Mouse (Mus musculus) embryonic facial prominence, embryonic 11.5 days (tissue): ENCODE results near the gene Cfap44. TPM values are rescaled to one million over a fixed set of nuclear protein-coding genes. Genes with fewer than 3 reads are reported as not detected.
A peak's percentile ranks its signal among the peaks of the same experiment; 100 is the strongest.

Experiments used
- ATAC-seq: fragments of 200-750 bp; cut with Nextera tagmentation; replicated peaks from 2 replicates; pipeline ENCODE4 v1.8.0; 2017; ENCODE audit warnings: low read depth; ENCODE audit not compliant: insufficient number of reproducible peaks, low FRiP score, low TSS enrichment
- DNase-seq: peaks from one replicate; pipeline ENCODE4 v3.0.0-alpha.2; 2015; ENCODE audit warnings: low spot score
- H3K27ac ChIP-seq: fragments of 300-500 bp; sonication (generic); replicated peaks from 2 replicates; pipeline ENCODE4 v1.5.1; 2014; ENCODE audit warnings: mild to moderate bottlenecking, low read depth, low read length, control low read depth
- H3K27me3 ChIP-seq: fragments of 300-500 bp; sonication (generic); 2 replicates; pipeline ENCODE4 v1.6.1; 2014; ENCODE audit warnings: mild to moderate bottlenecking, low read length, moderate library complexity, mixed read lengths; ENCODE audit not compliant: control insufficient read depth, insufficient read depth
- H3K36me3 ChIP-seq: fragments of 300-500 bp; sonication (generic); replicated peaks from 2 replicates; pipeline ENCODE4 v1.6.1; 2014; ENCODE audit warnings: low read depth, mild to moderate bottlenecking, low read length, moderate library complexity, mixed read lengths; ENCODE audit not compliant: control insufficient read depth, insufficient read depth
- H3K4me1 ChIP-seq: fragments of 300-500 bp; sonication (generic); 2 replicates; pipeline ENCODE4 v1.6.1; 2014; ENCODE audit warnings: low read length, mixed read lengths; ENCODE audit not compliant: control insufficient read depth, insufficient read depth
- H3K4me2 ChIP-seq: fragments of 300-500 bp; sonication (generic); 2 replicates; pipeline ENCODE4 v1.6.1; 2014; ENCODE audit warnings: low read depth, mild to moderate bottlenecking, control low read depth, low read length, moderate library complexity
- H3K4me3 ChIP-seq: fragments of 300-500 bp; sonication (generic); 2 replicates; pipeline ENCODE4 v1.5.1; 2014; ENCODE audit warnings: low read depth, low read length, control low read depth
- H3K9ac ChIP-seq: fragments of 300-500 bp; sonication (generic); replicated peaks from 2 replicates; pipeline ENCODE4 v1.6.1; 2014; ENCODE audit warnings: mild to moderate bottlenecking, control low read depth, low read length
- H3K9me3 ChIP-seq: fragments of 300-500 bp; sonication (generic); replicated peaks from 2 replicates; pipeline ENCODE4 v1.6.1; 2016; ENCODE audit warnings: mild to moderate bottlenecking, low read length, inconsistent platforms, mixed read lengths; ENCODE audit not compliant: control insufficient read depth
- WGBS: fragments of 180-500 bp; shearing (Covaris S2); extraction: QIAGEN DNeasy Blood & Tissue Kit; methylation state at CpG from one replicate; pipeline ENCODE4 v1.1.7; 2014; 5-methylcytosine and 5-hydroxymethylcytosine counted together
- polyA plus RNA-seq: library from polyadenylated mRNA; unstranded; fragments of >200 nt; fragmentation: Nextera tagmentation; extraction: Ambion mirVana; gene quantifications from 2 replicates; pipeline ENCODE4 v1.2.1, GENCODE M21; 2014

Gene Cfap44
- polyA plus RNA-seq, 1 experiment from 2014 or later, result 0.63 TPM

DNA sequence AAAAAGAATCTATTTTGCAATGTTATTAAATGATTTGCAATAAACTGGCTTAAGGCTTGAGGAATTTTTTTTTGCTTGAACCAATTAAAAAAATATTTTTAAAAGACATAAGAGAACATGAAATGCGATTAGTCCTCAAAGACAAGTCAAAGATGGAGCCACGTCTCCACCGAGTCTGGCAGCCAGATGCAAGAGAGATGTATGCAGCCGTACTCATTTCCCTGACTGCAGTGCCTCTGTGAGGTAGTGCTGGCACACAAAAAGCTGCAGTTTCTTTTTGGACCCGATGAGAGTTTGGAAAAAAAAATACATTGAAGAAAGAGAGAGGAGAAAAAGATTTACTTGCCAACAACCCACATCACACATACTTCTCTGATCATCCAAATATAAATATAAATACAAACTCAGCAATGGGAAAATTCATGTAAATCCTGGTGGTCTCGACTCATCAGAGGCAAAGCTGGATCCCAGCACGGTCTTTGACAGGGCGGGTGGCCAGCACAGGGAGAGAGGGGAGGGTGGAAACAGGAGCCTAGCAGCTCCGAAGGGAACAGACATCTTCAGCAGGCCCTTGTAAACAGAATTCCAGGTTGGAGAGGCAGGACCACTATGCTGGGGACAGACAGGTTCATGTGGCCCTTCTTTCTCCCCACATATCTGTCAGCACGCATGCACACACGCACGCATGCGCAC is 116.1 kb downstream of the Cfap44 start:
- Histone ChIP-seq H3K9ac (no peak overlapping the region), H3K27ac (no peak overlapping the region), H3K4me2 (no peak overlapping the region), H3K36me3 (no peaks in the 10 kb centered on the region; the same call in 1 of the 2 replicates), H3K4me3 (no peak overlapping the region), H3K4me1 (0 out of 2 replicates have a peak, but pooled peaks cover 3% of the 10 kb centered on the region), H3K9me3 (no peaks in the 10 kb centered on the region), H3K27me3 (no peaks in the 10 kb centered on the region)
- 60% methylated on average over 13 of the region's 13 CpGs for WGBS
- peak; percentile 39 for DNase-seq
- ATAC-seq, result 0 out of 2 replicates have a peak, but pooled peaks have one; percentile 49

DNA sequence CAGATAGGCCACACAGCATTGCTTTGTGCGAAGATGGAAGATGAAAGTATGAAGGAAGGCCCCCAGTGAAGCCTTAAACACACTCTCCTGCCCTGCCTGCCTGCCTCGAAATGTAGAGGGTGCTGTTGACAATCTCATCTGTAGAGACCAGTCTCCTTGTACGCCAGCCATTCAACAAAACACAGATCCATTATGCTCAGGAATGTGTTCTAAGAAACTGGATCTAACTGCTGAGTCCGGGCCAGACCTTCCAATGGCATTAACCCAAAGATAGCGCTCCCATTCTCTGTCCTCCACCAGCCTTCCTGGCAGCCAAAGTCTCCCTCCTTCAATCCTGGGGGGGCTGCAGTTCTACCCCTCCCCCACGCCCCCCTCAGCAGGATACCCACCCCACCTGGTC is 121.9 kb downstream of the Cfap44 start:
- DNase-seq, result no peak

DNA sequence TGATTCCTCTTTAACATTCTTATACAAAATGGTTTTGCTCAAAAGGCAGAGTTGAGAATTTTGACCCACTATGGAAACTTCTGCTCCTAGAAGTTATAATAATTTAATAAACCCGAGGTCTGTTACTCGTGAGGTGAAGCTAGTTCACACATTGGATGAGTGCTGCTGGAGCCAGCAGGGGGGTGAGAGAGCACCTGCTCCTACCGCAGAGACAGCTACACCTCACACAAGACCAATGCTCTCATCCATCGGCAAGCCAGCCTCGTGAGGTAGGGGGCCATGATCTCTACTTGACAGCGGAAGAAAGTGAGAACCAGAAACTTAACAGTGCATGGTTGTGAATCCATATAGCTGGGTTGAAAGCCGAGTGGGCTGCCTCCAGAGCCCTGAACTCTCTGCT is 129.0 kb downstream of the Cfap44 start:
- H3K27ac ChIP-seq, result no peak overlapping the region
- H3K9ac ChIP-seq, result no peak overlapping the region
- ATAC-seq (no peak), DNase-seq (no peak)
- peaks cover 2% of the 10 kb centered on the region; the same call in 1 of the 2 replicates for H3K4me1 ChIP-seq
- WGBS, result 82% methylated on average over 7 of the region's 7 CpGs
- peaks cover 6% of the 10 kb centered on the region for H3K36me3 ChIP-seq
- H3K4me3 ChIP-seq, result no peak overlapping the region
- no peaks in the 10 kb centered on the region for H3K9me3 ChIP-seq
- no peaks in the 10 kb centered on the region for H3K27me3 ChIP-seq
- no peak overlapping the region for H3K4me2 ChIP-seq

More for the DNA sequence above, 121.9 kb downstream of the Cfap44 start:
- no peak overlapping the region for H3K27ac ChIP-seq
- H3K9me3 ChIP-seq, result no peaks in the 10 kb centered on the region
- no peak overlapping the region for H3K4me2 ChIP-seq
- H3K27me3 ChIP-seq, result no peaks in the 10 kb centered on the region
- peaks cover 6% of the 10 kb centered on the region for H3K36me3 ChIP-seq
- ATAC-seq, result no peak
- no peak overlapping the region for H3K4me3 ChIP-seq
- 72% methylated on average over 6 of the region's 6 CpGs for WGBS
- no peak overlapping the region for H3K9ac ChIP-seq
- H3K4me1 ChIP-seq, result no peaks in the 10 kb centered on the region

DNA sequence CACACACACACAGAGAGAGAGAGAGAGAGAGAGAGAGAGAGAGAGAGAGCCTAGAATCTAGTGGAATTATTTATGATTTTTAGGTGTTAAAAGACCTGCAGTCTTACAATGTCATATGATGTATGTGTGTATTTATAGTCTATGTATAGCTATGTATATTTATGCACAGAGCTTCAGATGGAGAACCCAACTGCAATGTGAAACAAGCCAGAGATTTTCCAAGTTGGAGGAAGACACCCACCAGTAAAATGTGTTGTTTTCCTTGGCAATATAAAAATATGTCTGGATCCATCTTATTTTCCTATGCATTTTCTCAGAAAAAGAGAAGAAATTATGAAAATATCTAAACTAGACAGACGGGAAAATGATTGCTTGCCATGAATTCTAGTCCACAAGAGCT is 131.4 kb downstream of the Cfap44 start:
- H3K4me1 ChIP-seq, result peaks cover 2% of the 10 kb centered on the region; the same call in 1 of the 2 replicates
- DNase-seq, result no peak
- H3K4me2 ChIP-seq, result no peak overlapping the region
- H3K36me3 ChIP-seq, result no peaks in the 10 kb centered on the region
- no peak for ATAC-seq
- H3K27ac ChIP-seq, result no peak overlapping the region
- WGBS, result 88% methylated on average over 1 of the region's 1 CpGs
- no peaks in the 10 kb centered on the region for H3K27me3 ChIP-seq
- H3K9me3 ChIP-seq, result no peaks in the 10 kb centered on the region
- no peak overlapping the region for H3K9ac ChIP-seq
- no peak overlapping the region for H3K4me3 ChIP-seq

DNA sequence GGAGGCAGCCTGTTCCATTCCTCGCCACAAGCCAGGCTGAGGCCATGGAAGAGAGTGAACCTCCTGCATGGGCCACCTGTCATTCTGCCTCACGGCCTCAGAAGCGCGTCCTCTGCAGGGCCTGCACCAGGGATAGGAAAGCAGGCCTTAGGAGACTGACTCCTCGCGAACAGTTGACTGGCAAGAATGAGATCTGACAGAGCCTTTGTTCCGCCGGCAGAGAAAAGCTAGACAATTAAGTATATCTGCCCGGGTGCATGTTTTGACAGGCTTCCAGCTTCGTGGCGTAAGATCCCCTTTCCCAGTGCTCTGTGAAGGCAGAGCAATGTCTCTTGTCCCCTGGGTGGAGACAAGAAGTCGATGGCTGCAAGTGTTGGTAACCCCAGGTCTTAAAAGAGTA is 132.1 kb downstream of the Cfap44 start:
- ATAC-seq (no peak), DNase-seq (peak; percentile 49)
- Histone ChIP-seq H3K4me3 (no peak overlapping the region), H3K36me3 (no peaks in the 10 kb centered on the region), H3K9ac (0 out of 2 replicates have a peak overlapping the region, but pooled peaks have one; percentile 22), H3K27me3 (no peaks in the 10 kb centered on the region), H3K27ac (peak overlapping the region; percentile 35), H3K4me1 (peaks cover 2% of the 10 kb centered on the region), H3K9me3 (no peaks in the 10 kb centered on the region), H3K4me2 (no peak overlapping the region)
- 18% methylated on average over 12 of the region's 12 CpGs for WGBS

DNA sequence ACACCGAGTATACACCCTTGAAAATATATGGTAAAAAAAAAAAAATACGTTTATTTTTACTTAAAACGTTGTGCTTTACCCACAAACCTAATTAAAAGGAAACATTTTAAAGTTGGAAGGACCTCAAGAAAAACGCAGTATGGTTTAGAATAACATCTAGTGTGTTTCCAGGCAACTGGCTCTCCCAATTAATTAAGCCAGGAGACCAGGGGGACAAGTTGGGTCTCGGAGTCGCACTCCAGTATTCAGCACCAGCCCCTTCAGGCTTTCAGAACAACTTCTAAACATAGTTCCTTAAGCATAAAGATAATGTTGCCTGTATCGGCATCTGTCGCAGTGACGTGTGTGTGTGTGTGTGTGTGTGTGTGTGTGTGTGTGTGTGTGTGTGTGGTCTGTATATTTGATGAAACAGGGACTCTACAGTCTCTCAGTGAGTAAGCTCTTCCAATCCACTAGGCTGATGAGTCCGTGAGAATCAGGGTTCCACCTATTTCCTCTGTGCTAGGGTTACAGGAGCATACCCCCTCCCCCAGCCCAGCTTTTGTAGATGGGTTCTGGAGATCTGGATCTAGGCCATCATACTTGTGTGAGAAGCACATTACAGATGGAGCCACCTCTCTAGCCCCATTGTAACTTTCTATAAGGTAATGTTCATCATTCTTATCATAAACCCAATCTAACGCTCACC is 132.8 kb downstream of the Cfap44 start:
- no peaks in the 10 kb centered on the region; the same call in 1 of the 2 replicates for H3K36me3 ChIP-seq
- no peak for ATAC-seq
- H3K4me1 ChIP-seq, result peaks cover 2% of the 10 kb centered on the region
- DNase-seq, result no peak
- H3K27me3 ChIP-seq, result no peaks in the 10 kb centered on the region
- H3K4me3 ChIP-seq, result no peak overlapping the region
- H3K27ac ChIP-seq, result no peak overlapping the region
- H3K9me3 ChIP-seq, result no peaks in the 10 kb centered on the region
- H3K4me2 ChIP-seq, result no peak overlapping the region
- WGBS, result 51% methylated on average over 11 of the region's 11 CpGs
- no peak overlapping the region for H3K9ac ChIP-seq

DNA sequence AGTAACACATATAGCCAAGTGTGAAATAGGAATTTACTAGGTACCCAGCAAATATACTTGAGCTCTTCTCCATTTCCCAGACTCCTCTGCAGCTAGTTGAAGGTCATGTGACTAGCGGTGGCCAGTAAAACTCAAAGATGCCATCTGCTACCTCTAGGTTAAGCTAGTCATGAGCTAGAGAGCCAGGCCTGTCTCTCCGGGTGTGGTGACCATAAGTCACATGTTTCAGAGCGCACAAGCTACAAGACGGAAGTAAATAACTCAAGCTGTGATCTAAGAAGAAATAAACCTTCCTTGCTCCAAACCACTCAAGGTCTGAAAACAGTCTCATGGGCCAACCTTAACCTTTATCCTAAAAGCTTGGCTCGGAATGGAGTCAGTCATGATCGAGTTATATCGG is 134.4 kb downstream of the Cfap44 start:
- WGBS, result 94% methylated on average over 7 of the region's 7 CpGs
- Histone ChIP-seq H3K27ac (no peak overlapping the region), H3K4me3 (no peak overlapping the region), H3K4me2 (no peak overlapping the region), H3K36me3 (no peaks in the 10 kb centered on the region; the same call in 1 of the 2 replicates), H3K9me3 (no peaks in the 10 kb centered on the region), H3K9ac (no peak overlapping the region), H3K27me3 (no peaks in the 10 kb centered on the region), H3K4me1 (peaks cover 2% of the 10 kb centered on the region)
- no peak for DNase-seq
- no peak for ATAC-seq

DNA sequence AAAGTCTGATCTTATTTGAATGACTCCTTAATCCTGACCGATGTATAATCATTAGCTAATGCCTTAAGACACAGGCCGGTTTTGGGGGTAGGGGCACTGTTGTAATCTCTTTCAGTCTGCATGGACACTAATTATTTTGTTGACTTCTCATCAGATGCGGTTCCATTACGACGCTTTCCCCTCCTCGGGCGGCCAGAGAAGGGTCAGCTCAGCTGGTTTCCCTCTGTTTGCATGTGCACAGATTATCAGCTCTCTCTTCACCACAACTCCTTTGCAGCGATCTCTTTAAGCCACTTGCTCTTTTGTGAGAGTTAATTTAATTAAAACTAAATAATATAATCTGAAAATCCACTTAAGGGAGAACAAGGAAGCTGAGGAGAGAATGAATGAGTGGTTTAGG is 135.1 kb downstream of the Cfap44 start:
- H3K4me2 ChIP-seq, result no peak overlapping the region
- no peak overlapping the region for H3K9ac ChIP-seq
- no peaks in the 10 kb centered on the region for H3K27me3 ChIP-seq
- H3K27ac ChIP-seq, result no peak overlapping the region
- no peak overlapping the region for H3K4me3 ChIP-seq
- 35% methylated on average over 8 of the region's 8 CpGs for WGBS
- ATAC-seq (no peak), DNase-seq (no peak)
- H3K4me1 ChIP-seq, result peaks cover 2% of the 10 kb centered on the region
- no peaks in the 10 kb centered on the region for H3K9me3 ChIP-seq
- no peaks in the 10 kb centered on the region; the same call in 1 of the 2 replicates for H3K36me3 ChIP-seq
